Mouse (Mus musculus): ENCODE results near the gene Rnf113a1. TPM values are rescaled to one million over a fixed set of nuclear protein-coding genes. Genes with fewer than 3 reads are reported as not detected.
A peak's percentile ranks its signal among the peaks of the same experiment; 100 is the strongest.
"Not testable (repeated sequence)": the region's sequence is repeated elsewhere in the genome, so short reads cannot be mapped to it uniquely, and the experiment has no call there.

Rnf113a1 gene
- polyA plus RNA-seq (2015; fragmentation: Nextera tagmentation; extraction: Ambion mirVana), result 16.0 and 16.3 TPM in 2 replicates

DNA sequence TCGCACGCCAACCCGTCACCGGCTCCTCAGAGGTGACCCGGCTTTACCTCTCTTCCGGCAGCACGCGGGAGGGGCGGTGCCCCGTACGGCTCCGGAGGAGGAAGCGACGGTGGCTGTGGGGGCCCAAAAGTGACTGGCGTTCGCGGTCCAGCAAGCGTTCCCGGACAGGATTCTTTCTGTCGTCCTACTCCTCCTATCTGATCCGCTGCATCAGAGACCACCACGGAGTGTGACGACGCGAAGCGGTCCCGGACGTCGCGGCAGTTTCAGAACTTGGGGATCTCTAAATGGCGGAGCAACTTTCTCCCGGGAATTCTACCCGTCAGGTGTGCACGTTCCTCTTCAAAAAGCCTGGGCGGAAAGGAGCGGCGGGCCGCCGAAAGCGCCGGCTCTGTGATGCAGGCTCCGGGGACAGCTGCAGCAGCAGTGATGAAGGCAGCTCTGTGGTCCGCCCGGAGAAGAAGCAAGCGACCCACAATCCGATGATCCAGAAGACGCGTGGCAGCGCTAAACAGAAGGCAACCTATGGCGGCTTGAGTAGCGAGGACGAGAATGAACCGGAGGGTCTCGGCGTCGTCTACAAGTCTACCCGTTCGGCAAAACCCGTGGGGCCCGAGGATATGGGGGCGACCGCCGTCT lies at the start of gene Rnf113a1, which contains the start of gene Ndufa1:
Rnf113a1 (plus strand) TSS at position 141 of the 639 bp plus-strand sequence.
Ndufa1 (minus strand) TSS at position 59 of the 639 bp plus-strand sequence.
- 21% methylated on average over 63 of the region's 63 CpGs for WGBS
- H3K4me3 ChIP-seq (replicated peaks), result peak within 1 kb of the TSS; percentile 54
- H3K27me3 ChIP-seq, result no peaks in the 10 kb centered on the region
- H3K36me3 ChIP-seq, result no peaks in the 10 kb centered on the region
- peaks cover 13% of the 10 kb centered on the region for H3K4me1 ChIP-seq (replicated peaks)
- H3K9me3 ChIP-seq, result no peaks in the 10 kb centered on the region
- peak; percentile 94 for ATAC-seq
- H3K9ac ChIP-seq (replicated peaks), result peak within 1 kb of the TSS; percentile 65
- peak within 1 kb of the TSS; percentile 60 for H3K4me2 ChIP-seq (replicated peaks)
- H3K27ac ChIP-seq, result peak within 1 kb of the TSS; percentile 77

DNA sequence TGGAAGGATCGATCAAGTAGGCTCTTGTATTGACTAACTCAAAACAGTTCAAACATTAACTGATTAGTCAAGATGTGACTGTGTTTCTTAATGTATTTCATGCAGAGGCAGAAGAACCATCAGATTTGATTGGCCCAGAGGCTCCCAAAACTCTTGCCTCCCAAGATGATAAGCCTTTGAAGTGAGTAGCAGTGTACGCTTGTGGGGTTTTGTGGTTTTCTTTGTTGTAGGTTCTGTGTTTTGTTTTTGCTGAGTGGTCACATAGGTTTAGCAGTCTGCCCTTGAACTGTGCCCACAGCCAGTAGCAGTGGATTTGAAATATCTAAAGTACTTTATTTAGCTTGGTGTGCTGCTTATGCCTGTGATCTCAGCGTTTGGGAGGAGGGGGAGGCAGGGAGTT lies 49.3 kb upstream of the Rnf113a1 start:
- WGBS, result 94% methylated on average over 3 of the region's 3 CpGs
- H3K27me3 ChIP-seq, result no peaks in the 10 kb centered on the region
- H3K4me1 ChIP-seq (replicated peaks), result no peaks in the 10 kb centered on the region
- no peak overlapping the region for H3K4me3 ChIP-seq (replicated peaks)
- no peak for ATAC-seq
- no peaks in the 10 kb centered on the region for H3K9me3 ChIP-seq
- H3K4me2 ChIP-seq (replicated peaks), result no peak overlapping the region
- no peak overlapping the region for H3K27ac ChIP-seq
- peaks cover 32% of the 10 kb centered on the region for H3K36me3 ChIP-seq
- no peak overlapping the region for H3K9ac ChIP-seq (replicated peaks)

DNA sequence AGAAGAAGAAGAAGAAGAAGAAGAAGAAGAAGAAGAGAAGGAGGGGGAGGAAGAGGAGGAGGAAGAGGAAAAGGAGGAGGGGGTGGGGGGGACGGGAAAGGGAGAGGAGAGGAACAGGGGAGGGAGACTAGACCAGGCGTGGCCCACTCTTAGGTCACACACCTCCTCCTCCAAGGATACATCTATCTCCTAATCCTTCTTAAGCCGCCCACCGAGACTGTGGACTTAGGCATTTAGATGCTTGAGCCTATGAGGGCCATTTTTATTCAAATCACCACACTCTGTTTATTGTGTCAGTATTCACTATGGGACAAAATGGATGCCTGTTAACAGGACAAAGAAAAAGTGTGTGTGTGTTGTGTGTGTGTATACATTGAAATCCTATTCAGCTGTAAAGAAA lies 46.5 kb upstream of the Rnf113a1 start:
- H3K27ac ChIP-seq; H3K4me1 ChIP-seq (replicated peaks); H3K9ac ChIP-seq (replicated peaks); H3K4me2 ChIP-seq (replicated peaks); H3K9me3 ChIP-seq; ATAC-seq; H3K4me3 ChIP-seq (replicated peaks); H3K27me3 ChIP-seq: not testable (repeated sequence)
- H3K36me3 ChIP-seq, result peaks cover 15% of the 10 kb centered on the region
- WGBS, result 45% methylated on average over 2 of the region's 4 CpGs

DNA sequence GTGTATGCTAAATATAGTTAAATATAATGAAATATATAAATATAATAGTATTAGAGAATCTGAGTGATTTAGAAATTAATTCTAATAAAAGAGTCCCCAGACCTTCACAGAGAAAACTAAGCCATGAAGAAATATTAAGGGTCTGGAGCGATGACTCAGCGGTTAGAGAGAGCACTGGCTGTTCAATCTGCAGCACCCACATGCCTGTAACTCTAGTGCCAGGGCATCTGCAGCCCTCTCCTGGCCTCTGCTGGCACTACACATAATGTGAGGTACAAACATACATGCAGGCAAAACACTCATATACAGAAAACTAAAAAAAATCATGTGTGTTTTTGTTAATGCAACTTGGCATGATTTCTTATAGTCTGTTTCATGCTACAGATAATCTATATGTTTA lies 46.1 kb upstream of the Rnf113a1 start:
- 91% methylated on average over 2 of the region's 2 CpGs for WGBS
- H3K27me3 ChIP-seq, result no peaks in the 10 kb centered on the region
- no peaks in the 10 kb centered on the region for H3K9me3 ChIP-seq
- no peak overlapping the region for H3K27ac ChIP-seq
- H3K4me1 ChIP-seq (replicated peaks), result no peaks in the 10 kb centered on the region
- peaks cover 15% of the 10 kb centered on the region for H3K36me3 ChIP-seq
- no peak for ATAC-seq
- no peak overlapping the region for H3K4me3 ChIP-seq (replicated peaks)
- no peak overlapping the region for H3K9ac ChIP-seq (replicated peaks)
- H3K4me2 ChIP-seq (replicated peaks), result no peak overlapping the region

- H3K27ac ChIP-seq, result no peak overlapping the region
- H3K27me3 ChIP-seq, result no peaks in the 10 kb centered on the region
- H3K4me3 ChIP-seq (replicated peaks), result no peak overlapping the region
- no peak overlapping the region for H3K9ac ChIP-seq (replicated peaks)
- no peaks in the 10 kb centered on the region for H3K4me1 ChIP-seq (replicated peaks)
- H3K9me3 ChIP-seq, result no peaks in the 10 kb centered on the region
- peaks cover 9% of the 10 kb centered on the region for H3K36me3 ChIP-seq
- 57% methylated on average over 4 of the region's 4 CpGs for WGBS
- no peak for ATAC-seq
- no peak overlapping the region for H3K4me2 ChIP-seq (replicated peaks)
Observed at GRCm38 (mm10) chrX:37157839-37158238, 33.2 kb upstream of the Rnf113a1 start.

DNA sequence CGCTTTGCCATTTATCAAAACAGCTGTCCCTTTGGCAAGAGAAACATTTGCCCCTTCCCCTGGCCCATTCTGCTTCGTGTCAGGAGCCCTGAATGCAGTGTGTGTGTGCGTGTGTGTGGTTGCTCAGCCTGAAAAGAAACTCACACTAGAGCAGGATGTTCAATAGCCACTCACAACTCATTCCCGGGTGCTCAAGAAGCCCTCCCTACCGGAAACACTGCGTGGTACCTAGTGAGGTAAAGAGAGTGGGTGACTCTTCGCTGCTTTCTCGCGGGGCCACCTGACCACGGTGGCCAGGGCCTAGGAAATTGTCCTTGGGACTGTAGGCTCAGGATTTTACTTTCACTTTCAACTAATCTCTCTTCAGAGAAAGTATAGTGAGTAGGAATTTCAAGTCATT lies 29.9 kb upstream of the Rnf113a1 start:
- no peaks in the 10 kb centered on the region for H3K36me3 ChIP-seq
- H3K4me1 ChIP-seq (replicated peaks), result no peaks in the 10 kb centered on the region
- no peak overlapping the region for H3K4me3 ChIP-seq (replicated peaks)
- no peak overlapping the region for H3K4me2 ChIP-seq (replicated peaks)
- no peak overlapping the region for H3K9ac ChIP-seq (replicated peaks)
- no peaks in the 10 kb centered on the region for H3K9me3 ChIP-seq
- H3K27me3 ChIP-seq, result no peaks in the 10 kb centered on the region
- ATAC-seq, result no peak
- H3K27ac ChIP-seq, result no peak overlapping the region
- 83% methylated on average over 10 of the region's 10 CpGs for WGBS

DNA sequence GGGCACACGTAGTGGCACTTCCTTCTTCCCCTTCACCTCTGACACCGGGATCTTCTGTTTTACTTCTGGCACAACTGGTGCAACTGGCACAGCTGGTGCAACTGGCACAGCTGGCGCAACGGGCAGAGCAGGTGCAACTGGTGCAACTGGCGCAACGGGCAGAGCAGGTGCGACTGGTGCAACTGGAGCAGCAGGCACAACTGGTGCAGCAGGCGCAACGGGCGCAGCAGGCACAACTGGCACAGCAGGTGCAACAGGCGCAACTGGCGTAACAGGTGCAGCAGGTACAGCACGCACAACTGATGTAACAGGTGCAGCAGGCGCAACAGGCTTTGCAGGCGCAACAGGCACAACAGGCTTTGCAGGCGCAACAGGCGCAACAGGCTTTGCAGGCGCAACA lies 27.9 kb upstream of the Rnf113a1 start:
- Histone ChIP-seq H3K4me2 (replicated peaks) (no peak overlapping the region), H3K27me3 (no peaks in the 10 kb centered on the region), H3K9me3 (no peaks in the 10 kb centered on the region), H3K4me3 (replicated peaks) (no peak overlapping the region), H3K9ac (replicated peaks) (no peak overlapping the region), H3K36me3 (no peaks in the 10 kb centered on the region), H3K4me1 (replicated peaks) (no peaks in the 10 kb centered on the region), H3K27ac (no peak overlapping the region)
- ATAC-seq, result no peak
- 80% methylated on average over 18 of the region's 18 CpGs for WGBS

- WGBS, result 39% methylated on average over 3 of the region's 3 CpGs
- Histone ChIP-seq H3K4me2 (replicated peaks) (no peak overlapping the region), H3K4me1 (replicated peaks) (no peaks in the 10 kb centered on the region), H3K27me3 (no peaks in the 10 kb centered on the region), H3K9ac (replicated peaks) (no peak overlapping the region), H3K36me3 (no peaks in the 10 kb centered on the region), H3K4me3 (replicated peaks) (no peak overlapping the region), H3K27ac (no peak overlapping the region), H3K9me3 (no peaks in the 10 kb centered on the region)
- no peak for ATAC-seq
Observed at GRCm38 (mm10) chrX:37167085-37167484, 24.0 kb upstream of the Rnf113a1 start.

- Histone ChIP-seq H3K4me3 (replicated peaks) (no peak within 1 kb of the TSS), H3K27me3 (no peaks in the 10 kb centered on the region), H3K9me3 (no peaks in the 10 kb centered on the region), H3K9ac (replicated peaks) (no peak within 1 kb of the TSS), H3K36me3 (no peaks in the 10 kb centered on the region), H3K27ac (peak within 1 kb of the TSS; percentile 3; the same call in 1 of the 2 replicates), H3K4me2 (replicated peaks) (no peak within 1 kb of the TSS), H3K4me1 (replicated peaks) (no peaks in the 10 kb centered on the region)
- 45% methylated on average over 5 of the region's 5 CpGs for WGBS
- ATAC-seq, result no peak
Observed at GRCm38 (mm10) chrX:37168742-37169141, 22.3 kb upstream of the Rnf113a1 start, which contains the start of gene Akap14. Gene Akap14 (minus strand): TSS chrX:37168842.

GRCm38 (mm10) chrX:37184401-37184800 lies 6.6 kb upstream of the Rnf113a1 start:
- not testable (repeated sequence) for ATAC-seq; H3K27ac ChIP-seq; H3K4me3 ChIP-seq (replicated peaks); H3K36me3 ChIP-seq; H3K27me3 ChIP-seq; H3K9ac ChIP-seq (replicated peaks); H3K9me3 ChIP-seq; H3K4me1 ChIP-seq (replicated peaks); H3K4me2 ChIP-seq (replicated peaks)
- WGBS, result 69% methylated on average over 4 of the region's 8 CpGs

DNA sequence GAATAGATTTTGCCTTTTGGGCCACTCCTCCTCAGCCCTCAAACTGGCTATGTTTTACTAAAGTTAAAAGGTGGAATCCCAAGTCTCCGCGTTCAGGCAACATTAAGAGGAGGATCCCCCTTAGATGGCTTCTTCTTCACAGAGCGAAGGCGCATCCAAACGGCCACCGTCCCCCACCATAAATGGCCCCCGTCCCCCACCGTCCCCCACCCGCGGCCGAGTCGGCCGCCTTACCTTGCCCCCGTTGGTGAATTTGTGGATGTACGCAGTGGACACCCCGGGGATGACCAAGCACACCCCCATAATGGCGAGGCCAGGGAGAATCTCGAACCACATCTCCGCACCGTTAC lies 315 bp upstream of the Rnf113a1 start:
- ATAC-seq, result no peak
- 25% methylated on average over 20 of the region's 20 CpGs for WGBS
- H3K27ac ChIP-seq, result peak overlapping the region; percentile 77; the same call in 1 of the 2 replicates

DNA sequence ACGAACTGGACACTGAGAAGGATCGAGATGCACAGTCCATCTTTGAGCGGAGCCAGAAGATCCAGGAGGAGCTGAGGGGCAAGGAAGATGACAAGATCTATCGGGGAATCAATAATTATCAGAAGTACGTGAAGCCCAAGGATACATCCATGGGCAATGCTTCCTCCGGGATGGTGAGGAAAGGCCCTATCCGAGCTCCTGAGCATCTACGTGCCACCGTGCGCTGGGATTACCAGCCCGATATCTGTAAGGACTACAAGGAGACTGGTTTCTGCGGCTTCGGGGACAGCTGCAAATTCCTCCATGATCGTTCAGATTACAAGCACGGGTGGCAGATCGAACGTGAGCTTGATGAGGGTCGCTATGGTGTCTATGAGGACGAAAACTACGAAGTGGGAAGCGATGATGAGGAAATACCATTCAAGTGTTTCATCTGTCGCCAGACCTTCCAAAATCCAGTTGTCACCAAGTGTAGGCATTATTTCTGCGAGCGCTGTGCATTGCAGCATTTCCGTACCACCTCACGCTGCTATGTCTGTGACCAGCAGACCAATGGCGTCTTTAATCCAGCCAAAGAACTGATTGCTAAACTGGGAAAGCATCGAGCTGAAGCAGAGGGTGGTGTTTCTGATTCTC lies 817 bp downstream of the Rnf113a1 start:
- H3K9me3 ChIP-seq, result no peaks in the 10 kb centered on the region
- H3K4me2 ChIP-seq (replicated peaks), result peak overlapping the region; percentile 60
- H3K36me3 ChIP-seq, result no peaks in the 10 kb centered on the region
- H3K9ac ChIP-seq (replicated peaks), result peak overlapping the region; percentile 65
- peak overlapping the region; percentile 54 for H3K4me3 ChIP-seq (replicated peaks)
- no peak; the same call in none of the 2 replicates for ATAC-seq
- H3K27me3 ChIP-seq, result no peaks in the 10 kb centered on the region
- WGBS, result 33% methylated on average over 28 of the region's 28 CpGs
- peak overlapping the region; percentile 77 for H3K27ac ChIP-seq
- H3K4me1 ChIP-seq (replicated peaks), result peaks cover 13% of the 10 kb centered on the region

More for the DNA sequence above, 315 bp upstream of the Rnf113a1 start:
- Histone ChIP-seq H3K27me3 (no peaks in the 10 kb centered on the region), H3K36me3 (no peaks in the 10 kb centered on the region), H3K4me1 (replicated peaks) (peaks cover 13% of the 10 kb centered on the region), H3K9ac (replicated peaks) (peak overlapping the region; percentile 65), H3K9me3 (no peaks in the 10 kb centered on the region), H3K4me2 (replicated peaks) (peak overlapping the region; percentile 60), H3K4me3 (replicated peaks) (peak overlapping the region; percentile 54)

All from midbrain, embryonic 13.5 days (tissue).